Mouse (Mus musculus) liver (tissue): ENCODE results near the gene 4930438A08Rik.
"Not testable (repeated sequence)": the region's sequence is repeated elsewhere in the genome, so short reads cannot be mapped to it uniquely, and the experiment has no call there.

ENCODE experiments used
- DNase-seq: peaks from one replicate; pipeline ENCODE4 v3.0.0-alpha.2; 2020; ENCODE audit warnings: mixed read lengths

4930438A08Rik gene

GRCm38 (mm10) chr11:58274572-58274971 is at the start of gene 4930438A08Rik:
TSS of gene 4930438A08Rik (plus strand) at chr11:58274799.
- DNase-seq: no peak

- not testable (repeated sequence) for DNase-seq
These were observed 49.7 kb upstream of the 4930438A08Rik start for GRCm38 (mm10) chr11:58224872-58225271.

GRCm38 (mm10) chr11:58225655-58226054 is 48.9 kb upstream of the 4930438A08Rik start:
- DNase-seq: peak; percentile 73

GRCm38 (mm10) chr11:58226425-58226824 is 48.2 kb upstream of the 4930438A08Rik start:
- DNase-seq: no peak

- not testable (repeated sequence) for DNase-seq
These were observed 46.6 kb upstream of the 4930438A08Rik start for GRCm38 (mm10) chr11:58228021-58228420.

- no peak for DNase-seq
These were observed 44.1 kb upstream of the 4930438A08Rik start for GRCm38 (mm10) chr11:58230396-58230910.

- no peak for DNase-seq
These were observed 43.4 kb upstream of the 4930438A08Rik start for GRCm38 (mm10) chr11:58231156-58231555.

- not testable (repeated sequence) for DNase-seq
These were observed 40.0 kb upstream of the 4930438A08Rik start for GRCm38 (mm10) chr11:58234551-58234950.

- DNase-seq: peak; percentile 54
These were observed 39.4 kb upstream of the 4930438A08Rik start for GRCm38 (mm10) chr11:58235152-58235551.

GRCm38 (mm10) chr11:58238840-58239791 is 35.5 kb upstream of the 4930438A08Rik start:
- DNase-seq: peak; percentile 83

- DNase-seq: no peak
These were observed 27.3 kb upstream of the 4930438A08Rik start for GRCm38 (mm10) chr11:58247294-58247693.

- no peak for DNase-seq
These were observed 25.2 kb upstream of the 4930438A08Rik start for GRCm38 (mm10) chr11:58249203-58249981.

- no peak for DNase-seq
These were observed 24.0 kb upstream of the 4930438A08Rik start for GRCm38 (mm10) chr11:58250550-58250949.

GRCm38 (mm10) chr11:58254411-58254810 is 20.2 kb upstream of the 4930438A08Rik start:
- no peak for DNase-seq

GRCm38 (mm10) chr11:58257816-58258215 is 16.8 kb upstream of the 4930438A08Rik start:
- DNase-seq: no peak

GRCm38 (mm10) chr11:58260156-58260555 is 14.4 kb upstream of the 4930438A08Rik start:
- no peak for DNase-seq

- no peak for DNase-seq
These were observed 12.8 kb upstream of the 4930438A08Rik start for GRCm38 (mm10) chr11:58261826-58262225.

- no peak for DNase-seq
These were observed 12.3 kb upstream of the 4930438A08Rik start for GRCm38 (mm10) chr11:58262336-58262735.

GRCm38 (mm10) chr11:58263516-58263915 is 11.1 kb upstream of the 4930438A08Rik start:
- no peak for DNase-seq

- no peak for DNase-seq
These were observed 10.1 kb upstream of the 4930438A08Rik start for GRCm38 (mm10) chr11:58264546-58264945.

- DNase-seq: no peak
These were observed 6.3 kb upstream of the 4930438A08Rik start for GRCm38 (mm10) chr11:58268285-58268684.

- DNase-seq: no peak
These were observed 1.2 kb downstream of the 4930438A08Rik start for GRCm38 (mm10) chr11:58275756-58276155.

GRCm38 (mm10) chr11:58281970-58282496 is 7.4 kb downstream of the 4930438A08Rik start:
- DNase-seq: no peak
